Mouse (Mus musculus) forebrain, postnatal 0 days (tissue): Measurements from ENCODE around the gene Mbl2. TPM values are rescaled to one million over a fixed set of nuclear protein-coding genes. Genes with fewer than 3 reads are reported as not detected.
"Not testable (repeated sequence)": the region's sequence is repeated elsewhere in the genome, so short reads cannot be mapped to it uniquely, and the experiment has no call there.

Experiments used
- ATAC-seq: fragments of 200-750 bp; cut with Nextera tagmentation; 2 replicates; pipeline ENCODE4 v1.8.0; 2017; ENCODE audit warnings: mild to moderate bottlenecking, moderate library complexity
- DNase-seq: peaks from one replicate; pipeline ENCODE4 v3.0.0-alpha.2; 2015
- H3K27ac ChIP-seq: fragments of 300-500 bp; sonication (generic); 2 replicates; pipeline ENCODE4 v1.5.1; 2014; ENCODE audit warnings: low read depth, mild to moderate bottlenecking, antibody characterized with exemption, low read length, moderate library complexity, mixed read lengths
- H3K27me3 ChIP-seq: fragments of 300-500 bp; sonication (generic); 2 replicates; pipeline ENCODE4 v1.6.1; 2014; ENCODE audit warnings: mild to moderate bottlenecking, low read length, mixed read lengths; ENCODE audit not compliant: insufficient read depth
- H3K36me3 ChIP-seq: fragments of 300-500 bp; sonication (generic); 2 replicates; pipeline ENCODE4 v1.6.1; 2014; ENCODE audit warnings: mild to moderate bottlenecking, moderate library complexity; ENCODE audit not compliant: insufficient read depth
- H3K4me1 ChIP-seq: fragments of 300-500 bp; sonication (generic); 2 replicates; pipeline ENCODE4 v1.6.1; 2014; ENCODE audit warnings: antibody characterized with exemption; ENCODE audit not compliant: insufficient read depth
- H3K4me2 ChIP-seq: fragments of 300-500 bp; sonication (generic); 2 replicates; pipeline ENCODE4 v1.6.1; 2014; ENCODE audit warnings: low read depth, mild to moderate bottlenecking, moderate library complexity
- H3K4me3 ChIP-seq: fragments of 300-500 bp; sonication (generic); 2 replicates; pipeline ENCODE4 v1.5.1; 2014; ENCODE audit warnings: low read depth, low read length, mixed read lengths
- H3K9ac ChIP-seq: fragments of 300-500 bp; sonication (generic); 2 replicates; pipeline ENCODE4 v1.6.1; 2014; ENCODE audit warnings: mild to moderate bottlenecking
- H3K9me3 ChIP-seq: fragments of 300-500 bp; sonication (generic); 2 replicates; pipeline ENCODE4 v1.6.1; 2016; ENCODE audit warnings: low read length
- CTCF ChIP-seq: sonication (generic); IDR thresholded peaks from 2 replicates; pipeline ENCODE4 v1.5.1; 2016; ENCODE audit warnings: antibody characterized with exemption, control low read depth, low read depth
- WGBS: fragments of 180-500 bp; shearing (Covaris S2); extraction: QIAGEN DNeasy Blood & Tissue Kit; methylation state at CpG from one replicate; pipeline ENCODE4 v1.1.7; 2014; 5-methylcytosine and 5-hydroxymethylcytosine counted together
- polyA plus RNA-seq: library from polyadenylated mRNA; unstranded; fragments of >200 nt; fragmentation: Nextera tagmentation; extraction: Ambion mirVana; gene quantifications from 2 replicates; pipeline ENCODE4 v1.2.1, GENCODE M21; 2015
- total RNA-seq: library from RNA; depleted of rRNA; stranded (reverse); fragments of >200 nt; gene quantifications from 2 replicates; pipeline ENCODE4 v1.2.3, GENCODE M21; 2014

Mbl2 gene
- total and polyA plus RNA-seq, 2 experiments from 2014 or later = not detected

- Histone ChIP-seq H3K36me3 (no peaks in the 10 kb centered on the region), H3K4me3 (no peak overlapping the region), H3K27me3 (no peaks in the 10 kb centered on the region), H3K9me3 (no peaks in the 10 kb centered on the region), H3K9ac (no peak overlapping the region), H3K4me1 (no peaks in the 10 kb centered on the region), H3K27ac (no peak overlapping the region), H3K4me2 (no peak overlapping the region)
- DNase-seq (no peak), ATAC-seq (no peak)
- no peak for TF ChIP-seq CTCF
- 86% methylated on average over 1 of the region's 1 CpGs for WGBS
These were observed 25.8 kb upstream of the Mbl2 start for GRCm38 (mm10) chr19:30206981-30207380.

GRCm38 (mm10) chr19:30209006-30209405, 23.7 kb upstream of the Mbl2 start:
- not testable (repeated sequence) for H3K4me1 ChIP-seq, H3K4me3 ChIP-seq, H3K27ac ChIP-seq, H3K36me3 ChIP-seq, ATAC-seq, DNase-seq, H3K9ac ChIP-seq, H3K4me2 ChIP-seq, H3K9me3 ChIP-seq, H3K27me3 ChIP-seq
- whole genome bisulfite sequencing = 83% methylated on average over 8 of the region's 8 CpGs

- H3K4me3 ChIP-seq = no peak overlapping the region
- no peaks in the 10 kb centered on the region for H3K27me3 ChIP-seq
- no peak for DNase-seq
- H3K27ac ChIP-seq = no peak overlapping the region
- TF ChIP-seq CTCF = no peak
- ATAC-seq = no peak
- no peaks in the 10 kb centered on the region for H3K9me3 ChIP-seq
- no peaks in the 10 kb centered on the region for H3K4me1 ChIP-seq
- 29% methylated on average over 2 of the region's 2 CpGs for WGBS
- no peaks in the 10 kb centered on the region for H3K36me3 ChIP-seq
- H3K9ac ChIP-seq = no peak overlapping the region
- no peak overlapping the region for H3K4me2 ChIP-seq
These were observed 18.7 kb upstream of the Mbl2 start for GRCm38 (mm10) chr19:30214026-30214425.

- not testable (repeated sequence) for H3K4me1 ChIP-seq, H3K4me2 ChIP-seq, H3K27me3 ChIP-seq, H3K36me3 ChIP-seq, H3K4me3 ChIP-seq, H3K27ac ChIP-seq, ATAC-seq, H3K9ac ChIP-seq, H3K9me3 ChIP-seq, DNase-seq
- WGBS = 78% methylated on average over 2 of the region's 2 CpGs
These were observed 17.0 kb upstream of the Mbl2 start for GRCm38 (mm10) chr19:30215736-30216135.

- Histone ChIP-seq H3K36me3 (no peaks in the 10 kb centered on the region), H3K9me3 (no peaks in the 10 kb centered on the region), H3K4me3 (no peak overlapping the region), H3K4me2 (no peak overlapping the region), H3K9ac (no peak overlapping the region), H3K4me1 (no peaks in the 10 kb centered on the region), H3K27me3 (no peaks in the 10 kb centered on the region), H3K27ac (no peak overlapping the region)
- no peak for ATAC-seq
- WGBS = 83% methylated on average over 4 of the region's 4 CpGs
- no peak for TF ChIP-seq CTCF
- no peak for DNase-seq
These were observed 16.6 kb upstream of the Mbl2 start for GRCm38 (mm10) chr19:30216186-30216585.

- Histone ChIP-seq H3K4me3 (no peak overlapping the region), H3K9me3 (no peaks in the 10 kb centered on the region), H3K27ac (no peak overlapping the region), H3K4me1 (no peaks in the 10 kb centered on the region), H3K27me3 (no peaks in the 10 kb centered on the region), H3K4me2 (no peak overlapping the region), H3K36me3 (no peaks in the 10 kb centered on the region), H3K9ac (no peak overlapping the region)
- peak; percentile 91 for TF ChIP-seq CTCF
- DNase-seq (peak; percentile 79), ATAC-seq (peak; percentile 83)
- WGBS = 25% methylated on average over 7 of the region's 7 CpGs
These were observed 15.4 kb upstream of the Mbl2 start for GRCm38 (mm10) chr19:30217335-30217734.

GRCm38 (mm10) chr19:30222593-30222992, 10.1 kb upstream of the Mbl2 start:
- H3K9me3 ChIP-seq, H3K27ac ChIP-seq, H3K36me3 ChIP-seq, H3K4me2 ChIP-seq, H3K27me3 ChIP-seq, H3K4me1 ChIP-seq, H3K4me3 ChIP-seq, DNase-seq, ATAC-seq, H3K9ac ChIP-seq: not testable (repeated sequence)
- WGBS = 85% methylated on average over 8 of the region's 8 CpGs

GRCm38 (mm10) chr19:30229477-30229876, 3.3 kb upstream of the Mbl2 start:
- Histone ChIP-seq H3K4me1 (no peaks in the 10 kb centered on the region), H3K9ac (no peak overlapping the region), H3K27ac (no peak overlapping the region), H3K4me3 (no peak overlapping the region), H3K4me2 (no peak overlapping the region), H3K36me3 (no peaks in the 10 kb centered on the region), H3K27me3 (no peaks in the 10 kb centered on the region), H3K9me3 (no peaks in the 10 kb centered on the region)
- no peak for ATAC-seq
- DNase-seq = no peak
- TF ChIP-seq CTCF = no peak
- 78% methylated on average over 3 of the region's 3 CpGs for WGBS
